Mouse (Mus musculus) frontal cortex, postnatal 36 days (tissue): ENCODE data around the gene Srgap1.
A peak's percentile ranks its signal among the peaks of the same experiment; 100 is the strongest.

ENCODE experiments used
- DNase-seq, 2 experiments: peaks; one replicate each; pipeline ENCODE4 v3.0.0; 2022; ENCODE audit warnings: low spot score in 2 of 2

Srgap1 gene

DNA sequence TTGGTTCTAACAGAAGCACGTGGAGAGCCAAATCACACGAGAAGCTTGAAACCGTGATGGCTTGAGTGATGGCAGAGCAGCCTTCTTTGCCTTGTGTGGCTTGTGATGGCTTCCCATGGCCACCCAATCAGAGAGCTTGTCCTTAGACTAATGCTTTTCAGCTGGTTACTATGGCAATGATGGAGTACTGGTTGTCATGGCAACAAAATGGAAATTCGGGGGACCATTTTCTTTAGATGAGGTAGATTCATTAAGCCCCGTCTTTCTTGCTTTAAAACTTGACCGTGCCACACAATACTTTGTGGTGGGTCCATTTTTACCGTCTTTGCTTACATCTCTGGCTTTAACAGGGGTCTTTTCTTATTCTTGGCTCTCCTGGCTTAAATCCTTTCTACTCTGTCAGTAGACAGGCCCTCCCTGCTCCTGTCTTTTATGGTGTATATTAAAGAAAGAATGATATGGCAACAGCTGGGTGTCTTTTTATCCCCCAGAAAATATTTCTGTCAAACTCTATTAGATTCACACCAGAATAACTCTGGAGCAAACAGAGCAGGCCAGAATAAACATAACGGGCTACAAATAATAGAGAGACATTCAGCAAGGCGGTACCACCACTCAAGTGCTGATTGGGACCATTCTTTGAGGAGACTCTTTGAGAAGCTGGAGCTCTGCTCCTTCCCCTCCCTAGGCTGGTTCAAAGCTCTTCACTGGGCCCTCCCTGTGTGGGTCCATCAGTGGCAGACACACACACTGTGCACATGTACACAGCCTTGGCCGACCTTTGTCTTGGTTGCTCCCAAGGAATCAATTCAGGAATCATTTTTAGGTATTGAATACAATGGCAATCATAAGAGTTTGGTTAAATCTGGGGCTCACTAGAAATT, 281.7 kb downstream of the Srgap1 start:
- peak in 1 of 2 experiments; percentile 34 for DNase-seq

DNA sequence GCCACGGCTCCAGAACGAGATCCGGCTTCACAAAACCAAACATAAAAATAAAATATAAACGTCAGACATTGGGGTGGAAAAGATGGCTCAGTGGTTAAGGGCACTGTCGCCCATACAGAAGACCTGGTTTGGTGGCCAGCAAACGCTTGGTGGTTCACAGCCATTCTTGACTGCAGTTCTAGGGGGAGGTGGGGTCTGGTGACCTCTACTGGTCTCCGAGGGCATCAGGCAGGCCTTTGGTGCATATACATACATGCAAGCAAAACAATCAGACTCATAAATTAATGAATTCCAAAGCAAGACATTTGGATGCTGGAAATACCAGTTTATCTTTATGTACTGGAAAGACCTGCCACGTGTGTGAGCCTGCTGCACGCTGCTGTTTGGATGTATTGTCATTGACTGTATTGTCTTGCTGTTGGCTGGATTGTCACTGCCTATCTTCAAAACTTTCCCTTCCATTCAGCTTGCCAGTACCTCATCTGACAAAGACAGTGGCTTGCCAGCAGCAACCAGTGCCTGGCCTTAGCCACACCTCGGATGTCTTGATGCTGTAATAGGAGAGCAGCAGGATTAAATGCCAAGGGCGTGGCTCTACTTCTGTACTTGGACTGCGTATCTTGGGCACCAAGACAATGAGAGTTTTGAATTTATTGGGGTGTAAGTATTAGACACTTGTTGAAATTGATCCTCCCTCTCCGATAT, 282.5 kb downstream of the Srgap1 start:
- DNase-seq, result no peak

DNA sequence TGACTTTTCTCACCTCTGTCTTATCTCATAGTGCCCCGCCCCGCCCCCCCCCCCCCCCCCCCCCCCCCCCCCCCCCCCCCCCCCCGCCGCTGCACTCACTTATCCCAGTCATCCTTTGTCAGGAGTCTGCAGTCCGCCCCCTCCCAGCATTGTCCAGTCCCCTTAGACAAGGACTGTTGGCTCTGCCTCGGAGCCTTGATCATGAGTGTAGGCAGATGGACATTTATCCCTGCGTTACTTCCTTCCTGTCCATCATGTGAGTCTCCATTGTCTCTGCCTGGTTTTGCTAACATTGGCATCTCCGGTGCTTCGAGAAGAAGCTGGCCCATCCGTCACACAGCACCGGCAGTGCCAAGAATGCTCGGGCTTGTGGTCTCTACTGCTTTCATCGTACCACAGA, 283.9 kb downstream of the Srgap1 start:
- DNase-seq, result no peak

DNA sequence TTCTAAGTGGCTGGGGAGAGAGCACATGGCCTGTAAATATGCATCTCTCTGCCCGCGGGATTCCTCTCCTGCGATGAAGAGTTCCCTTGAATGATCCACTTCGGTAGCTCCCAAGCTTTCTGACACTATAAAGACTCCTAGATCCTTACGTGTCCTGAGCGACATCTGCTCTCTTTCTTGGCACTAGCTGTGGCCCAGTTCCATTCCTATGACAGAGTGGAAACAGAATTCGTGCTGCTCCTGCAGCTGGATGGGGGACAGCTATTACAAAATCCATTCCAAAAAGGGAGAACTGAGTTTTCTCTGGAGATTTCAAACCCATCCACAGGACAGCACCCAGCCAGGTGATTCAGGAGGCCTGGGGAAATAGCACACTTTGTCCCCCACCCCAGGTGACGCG, 285.0 kb downstream of the Srgap1 start:
- DNase-seq, result no peak

DNA sequence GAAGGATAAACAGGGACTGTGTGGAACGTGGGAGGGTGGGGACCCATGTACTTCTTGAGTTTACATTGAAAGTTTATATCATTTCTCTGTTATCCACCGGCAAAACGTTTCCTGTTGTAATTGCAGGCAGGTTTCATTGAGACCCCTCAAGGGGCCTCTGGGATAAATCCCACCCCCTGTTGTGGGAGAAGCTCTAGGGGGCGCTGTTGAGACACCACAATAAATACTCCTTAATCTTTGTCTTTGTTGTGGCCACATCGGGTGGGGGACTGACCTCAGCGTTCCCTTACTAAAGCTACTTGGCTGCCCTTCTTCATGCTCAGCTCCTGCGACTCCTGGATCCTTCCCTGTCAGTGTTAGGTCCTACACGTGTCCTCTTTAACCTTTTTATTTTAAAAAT, 288.0 kb downstream of the Srgap1 start:
- no peak for DNase-seq

DNA sequence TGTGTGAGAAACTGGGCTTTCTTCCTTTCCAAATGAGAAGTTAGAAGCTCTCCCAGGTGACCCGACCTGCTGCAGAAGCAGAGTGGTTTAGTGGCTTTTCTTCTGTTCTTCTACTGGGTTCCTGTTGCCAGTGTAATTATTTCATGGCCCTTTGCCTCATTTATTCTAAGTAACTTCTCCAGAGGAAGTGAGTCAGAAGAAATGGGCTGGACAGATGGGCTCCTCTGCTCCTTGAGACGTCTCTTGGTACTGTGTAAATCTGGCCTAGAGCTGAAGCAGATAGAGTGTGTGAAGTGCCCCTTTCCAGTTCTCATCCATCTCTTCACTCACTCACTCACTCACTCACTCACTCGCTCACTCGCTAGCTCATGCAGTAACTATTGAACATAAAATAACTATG, 290.4 kb downstream of the Srgap1 start:
- DNase-seq, result no peak

DNA sequence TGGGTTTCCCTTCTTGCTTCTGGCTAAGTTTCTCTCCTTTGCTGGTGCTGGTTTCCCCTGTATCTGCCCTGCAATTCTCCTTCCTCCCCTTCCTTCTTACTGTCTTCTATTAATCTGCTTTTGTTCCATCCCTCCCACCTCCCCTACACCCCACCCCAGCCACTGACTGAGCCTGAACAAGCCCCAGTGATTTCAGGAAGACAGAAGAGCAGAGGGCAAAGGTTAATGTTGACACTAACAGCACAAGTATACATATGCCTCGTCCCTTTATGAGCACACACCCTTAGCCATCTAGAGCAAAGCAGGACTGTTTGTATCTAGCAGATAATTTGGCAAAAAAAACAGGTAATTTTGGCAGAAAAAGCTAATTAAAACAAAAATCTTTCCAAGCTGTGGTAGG, 291.3 kb downstream of the Srgap1 start:
- DNase-seq, result no peak

DNA sequence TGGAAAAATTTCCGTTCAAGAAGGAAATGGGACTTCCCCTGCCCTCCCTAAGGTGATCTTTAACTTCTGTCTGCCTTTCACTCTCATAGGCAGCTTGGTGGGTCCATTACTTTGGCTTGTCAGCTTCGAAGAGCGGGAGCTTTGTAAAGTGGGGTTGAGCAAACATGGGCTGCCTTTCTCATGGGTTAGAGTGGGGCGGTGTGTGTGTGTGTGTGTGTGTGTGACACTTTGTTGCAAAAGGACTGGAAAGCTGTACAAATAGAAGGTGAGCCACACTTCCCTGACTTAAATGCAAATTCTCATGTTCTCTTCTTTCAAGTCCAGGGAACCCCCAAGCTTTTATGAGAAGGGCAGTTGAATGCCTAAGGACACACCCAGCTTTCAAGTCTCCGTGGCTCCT, 292.9 kb downstream of the Srgap1 start:
- no peak for DNase-seq

DNA sequence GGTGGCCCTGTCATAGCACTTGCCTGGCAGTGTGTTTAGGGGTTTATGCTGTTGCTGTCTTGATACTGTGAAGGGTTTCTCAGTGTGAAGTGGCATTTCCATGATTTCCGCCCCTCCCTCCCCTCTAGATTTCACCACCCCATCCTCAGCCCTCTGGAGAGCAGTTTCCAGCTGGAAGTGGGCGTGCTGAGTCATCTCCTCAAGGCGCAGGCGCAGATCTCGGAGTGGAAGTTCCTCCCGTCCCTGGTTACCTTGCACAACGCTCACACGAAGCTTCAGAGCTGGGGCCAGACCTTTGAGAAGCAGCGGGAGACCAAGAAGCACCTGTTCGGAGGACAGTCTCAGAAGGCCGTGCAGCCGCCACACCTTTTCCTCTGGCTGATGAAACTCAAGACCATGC, 296.9 kb downstream of the Srgap1 start:
- DNase-seq, result peak; percentile 71 to 76

DNA sequence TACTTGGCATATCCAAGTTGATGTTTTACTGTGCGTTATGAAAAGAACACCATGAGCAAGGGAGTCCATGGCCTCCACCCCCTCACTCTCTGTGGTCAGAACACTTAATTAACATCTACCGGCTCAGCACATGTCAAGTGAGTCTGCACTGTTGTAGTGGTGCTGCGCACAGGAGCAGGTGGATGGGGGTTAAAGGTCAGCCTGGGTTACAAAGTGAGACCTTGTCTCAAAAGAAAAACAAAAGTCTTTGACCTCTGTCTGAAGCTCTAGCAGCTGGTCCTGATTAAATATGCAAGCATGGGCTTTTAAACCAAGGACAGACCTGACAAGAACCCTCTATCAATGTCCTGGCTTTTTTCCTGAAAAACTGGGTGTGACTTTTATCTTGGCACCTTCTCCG, 304.8 kb downstream of the Srgap1 start:
- no peak for DNase-seq

DNA sequence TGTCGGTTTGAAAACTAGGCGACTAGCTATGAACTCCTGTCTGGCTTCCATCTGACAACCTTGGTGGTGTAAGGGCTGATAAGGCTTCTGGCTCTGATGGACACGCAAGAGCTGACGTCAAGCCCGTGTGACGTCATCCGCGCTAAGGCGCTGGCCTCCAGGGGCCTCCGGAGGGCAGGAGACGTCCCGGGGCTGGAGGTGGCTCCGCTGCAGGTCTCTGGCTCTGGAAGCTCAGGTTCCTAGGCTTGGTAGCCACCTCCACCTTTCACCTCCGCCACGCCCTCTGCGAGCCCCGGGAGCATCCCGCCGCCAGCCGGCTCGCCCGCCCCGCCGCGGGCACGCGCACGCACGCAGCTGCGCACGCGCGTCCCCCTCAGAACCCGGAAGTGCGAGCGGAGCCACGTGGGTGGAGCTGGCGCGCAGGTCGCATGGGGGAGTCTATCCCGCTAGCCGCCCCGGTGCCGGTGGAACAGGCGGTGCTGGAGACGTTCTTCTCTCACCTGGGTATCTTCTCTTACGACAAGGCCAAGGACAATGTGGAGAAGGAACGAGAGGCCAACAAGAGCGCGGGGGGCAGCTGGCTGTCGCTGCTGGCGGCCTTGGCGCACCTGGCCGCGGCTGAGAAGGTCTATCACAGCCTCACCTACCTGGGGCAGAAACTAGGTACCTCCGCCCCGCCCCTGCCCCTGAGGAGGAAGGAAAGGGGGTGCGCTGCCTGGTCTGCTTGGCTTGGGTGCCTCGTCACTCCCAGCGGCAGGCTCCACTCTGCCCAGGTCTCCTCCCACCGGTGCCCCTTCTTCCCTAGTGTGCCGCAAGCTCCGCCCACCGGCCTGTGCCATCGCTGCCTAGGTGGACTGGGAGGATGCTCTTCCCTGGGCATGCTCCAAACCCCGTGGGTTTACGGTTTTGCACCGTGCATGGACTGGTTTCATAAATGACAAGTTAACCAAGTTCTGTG, 307.3 kb downstream of the Srgap1 start, which contains the start of gene BC048403:
BC048403 (plus strand) TSS at position 390 of the 958 bp plus-strand sequence.
- DNase-seq, result peak; percentile 87 to 89

DNA sequence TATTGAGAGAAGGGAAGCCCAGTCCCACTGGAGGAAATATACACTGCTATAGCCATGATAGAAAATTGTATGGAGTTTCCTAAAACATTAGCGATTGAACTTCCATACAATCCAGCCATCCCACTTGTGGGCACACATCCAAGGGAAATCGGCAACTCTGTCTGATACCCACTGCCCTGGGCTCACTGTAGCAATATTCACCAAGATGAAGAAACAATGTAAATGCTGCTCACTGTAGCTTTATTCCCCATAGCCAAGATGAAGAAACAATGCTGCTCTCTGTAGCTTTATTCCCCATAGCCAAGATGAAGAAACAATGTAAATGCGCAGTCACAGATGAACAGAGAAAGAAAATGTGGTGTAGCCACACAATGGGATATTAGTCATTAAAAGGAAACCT, 309.9 kb downstream of the Srgap1 start:
- DNase-seq, result no peak

DNA sequence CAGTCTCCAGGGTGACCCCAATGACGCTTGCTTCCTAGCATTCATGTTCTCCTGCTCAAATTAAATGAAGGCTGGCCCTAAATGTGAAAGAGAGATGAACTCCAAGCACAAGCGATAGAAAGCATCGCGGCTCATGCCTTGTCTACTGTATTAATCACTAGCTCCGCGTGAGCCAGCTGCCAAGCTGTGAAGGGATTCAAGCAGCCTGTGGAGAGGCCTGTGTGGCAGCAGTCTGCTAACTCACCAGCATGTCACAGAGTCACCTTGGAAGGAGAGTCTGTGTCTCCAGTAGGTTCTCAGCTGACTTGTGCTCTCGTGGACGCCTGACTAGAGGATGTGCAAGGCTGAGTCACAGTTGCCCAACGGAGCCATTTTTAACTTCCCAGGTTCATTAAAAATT, 314.6 kb downstream of the Srgap1 start:
- DNase-seq, result no peak

DNA sequence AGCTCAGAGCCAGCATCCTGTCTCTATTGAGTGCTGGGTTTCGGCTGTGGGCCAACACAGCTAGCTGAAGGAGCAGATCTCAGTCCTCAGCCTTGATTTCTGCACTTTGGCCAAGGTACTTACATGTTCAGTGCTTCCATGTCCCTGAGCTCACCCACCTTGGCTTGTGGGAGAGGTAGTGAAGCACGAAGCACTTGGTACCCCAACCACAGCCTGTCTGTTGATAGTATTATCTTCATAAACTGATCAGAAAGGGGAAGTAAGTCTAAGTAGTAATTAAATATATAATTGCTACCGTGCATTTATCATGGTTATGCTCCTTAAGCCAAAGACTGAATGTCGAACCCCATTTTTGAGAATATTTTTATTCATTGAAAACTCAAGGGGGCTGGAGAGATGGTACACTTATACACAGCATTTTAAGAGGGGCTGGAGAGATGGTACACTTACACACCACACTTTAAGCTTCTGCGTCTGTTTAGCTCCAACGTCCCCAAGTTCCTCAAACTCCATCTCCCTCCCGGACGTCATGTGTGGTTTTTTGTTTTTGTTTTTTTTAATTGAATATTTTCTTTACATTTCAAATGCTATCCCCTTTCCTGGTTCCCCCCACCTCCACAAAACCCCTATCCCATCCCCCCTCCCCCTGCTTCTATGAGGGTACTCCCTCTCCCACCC, 315.9 kb downstream of the Srgap1 start:
- no peak for DNase-seq
